ENCODE assay signal across 8 mouse cellular contexts in the genomic region with DNA sequence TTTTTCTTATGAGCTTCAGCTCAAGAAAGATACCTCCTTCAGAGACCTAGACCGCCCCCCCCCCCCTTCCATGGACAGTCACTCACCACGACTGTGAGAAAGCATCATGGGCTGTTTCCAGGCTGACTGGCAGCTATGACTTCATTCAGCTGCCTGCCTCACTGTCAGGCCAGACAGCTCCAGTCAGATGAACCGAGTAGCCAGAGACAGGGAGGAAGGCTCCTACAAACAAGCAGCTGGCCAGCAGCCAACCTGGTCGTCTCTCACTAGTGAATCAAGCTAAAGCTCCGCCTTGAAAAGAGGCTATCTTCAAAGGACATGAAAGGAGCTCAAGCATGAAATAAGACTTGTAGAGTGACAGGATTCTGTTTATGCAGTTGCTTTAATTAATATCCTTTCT.
DNase-seq lines count a peak whose midpoint lies in the region; ATAC-seq and TF ChIP-seq lines count a peak whose summit lies in the region.

No protein-coding gene starts in this region.

- H3K9me3 ChIP-seq in liver, embryonic 11.5 days (ENCODE audit: control insufficient read depth, low read length), result no peaks in the 10 kb centered on the region
- H3K9me3 ChIP-seq in lung, embryonic 14.5 days (ENCODE audit: low read depth, low read length), result no peaks in the 10 kb centered on the region
- no peaks in the 10 kb centered on the region for H3K9me3 ChIP-seq in stomach, postnatal 0 days (ENCODE audit: control insufficient read depth, low read length)

- H3K36me3 ChIP-seq in liver, embryonic 11.5 days (ENCODE audit: control insufficient read depth, insufficient read depth, low read length), result no peaks in the 10 kb centered on the region
- H3K36me3 ChIP-seq in lung, embryonic 14.5 days (ENCODE audit: insufficient read depth), result no peaks in the 10 kb centered on the region
- no peaks in the 10 kb centered on the region for H3K36me3 ChIP-seq in stomach, postnatal 0 days (ENCODE audit: control insufficient read depth, insufficient read depth, low read length)

- no peak overlapping the region for H3K4me3 ChIP-seq in liver, embryonic 11.5 days (ENCODE audit: low read depth, low read length)
- H3K4me3 ChIP-seq in lung, embryonic 14.5 days (ENCODE audit: low read depth, low read length), result no peak overlapping the region
- H3K4me3 ChIP-seq in stomach, postnatal 0 days (ENCODE audit: low read depth, low read length), result no peak overlapping the region

- TF ChIP-seq EP300 in stomach, postnatal 0 days (optimal IDR thresholded peaks at IDR 0.05), result no peak

- DNase-seq in liver, result peak; percentile 13
- DNase-seq in liver, embryonic 11.5 days (ENCODE audit: low spot score), result no peak
- peak; percentile 75 for DNase-seq in adrenal gland, postnatal 25 days
- DNase-seq in heart, postnatal 14 days, result peak; percentile 6 to 12
- peak; percentile 93 for DNase-seq in lung, embryonic 14.5 days
- DNase-seq in stomach, postnatal 0 days (ENCODE audit: low spot score), result peak; percentile 12
- no peak for DNase-seq in spleen, adult 12 weeks (ENCODE audit: low spot score)

- 48% methylated on average over 5 of the region's 5 CpGs for WGBS in liver, embryonic 11.5 days
- WGBS in lung, embryonic 14.5 days, result 17% methylated on average over 4 of the region's 5 CpGs
- 29% methylated on average over 4 of the region's 5 CpGs for whole genome bisulfite sequencing in stomach, postnatal 0 days

- no peak overlapping the region for H3K27ac ChIP-seq in liver, embryonic 11.5 days (ENCODE audit: low read depth, low read length)
- H3K27ac ChIP-seq in lung, embryonic 14.5 days (ENCODE audit: low read depth), result no peak overlapping the region
- H3K27ac ChIP-seq in stomach, postnatal 0 days (replicated peaks), result no peak overlapping the region

- ATAC-seq in liver, embryonic 11.5 days (replicated peaks; ENCODE audit: low FRiP score), result no peak
- peak; percentile 98 for ATAC-seq in lung, embryonic 14.5 days (ENCODE audit: insufficient read depth)
- no peak for ATAC-seq in stomach, postnatal 0 days (ENCODE audit: low FRiP score, low TSS enrichment)
- no peak for ATAC-seq in megakaryocyte progenitor cell, adult 5-6 weeks (replicated peaks; ENCODE audit: poor library complexity)

- no peaks in the 10 kb centered on the region for H3K4me1 ChIP-seq in liver, embryonic 11.5 days (replicated peaks; ENCODE audit: control insufficient read depth, insufficient read depth, low read length)
- no peaks in the 10 kb centered on the region for H3K4me1 ChIP-seq in lung, embryonic 14.5 days (ENCODE audit: insufficient read depth)
- no peaks in the 10 kb centered on the region for H3K4me1 ChIP-seq in stomach, postnatal 0 days (replicated peaks; ENCODE audit: control insufficient read depth, insufficient read depth)

- no peaks in the 10 kb centered on the region for H3K27me3 ChIP-seq in liver, embryonic 11.5 days (replicated peaks; ENCODE audit: control insufficient read depth, insufficient read depth, low read length)
- no peaks in the 10 kb centered on the region for H3K27me3 ChIP-seq in lung, embryonic 14.5 days (ENCODE audit: insufficient read depth, low read length)
- H3K27me3 ChIP-seq in stomach, postnatal 0 days (ENCODE audit: control insufficient read depth, insufficient read depth, low read length), result no peaks in the 10 kb centered on the region

- intact Hi-C loops in heart, postnatal 14 days (cut with DNase I), result no loop called here

- H3K9ac ChIP-seq in liver, embryonic 11.5 days (ENCODE audit: low read depth, low read length), result no peak overlapping the region
- no peak overlapping the region for H3K9ac ChIP-seq in lung, embryonic 14.5 days
- no peak overlapping the region for H3K9ac ChIP-seq in stomach, postnatal 0 days (ENCODE audit: low read length)

- TF ChIP-seq CTCF in lung, embryonic 14.5 days (IDR thresholded peaks at IDR 0.05; ENCODE audit: low read depth), result no peak
- TF ChIP-seq CTCF in stomach, postnatal 0 days (IDR thresholded peaks at IDR 0.05; ENCODE audit: low read depth), result no peak

- no peak overlapping the region for H3K4me2 ChIP-seq in liver, embryonic 11.5 days
- no peak overlapping the region for H3K4me2 ChIP-seq in lung, embryonic 14.5 days
- no peak overlapping the region for H3K4me2 ChIP-seq in stomach, postnatal 0 days (replicated peaks; ENCODE audit: low read depth)

Comparison
In these comparisons a context has a peak if more than half of its experiments do, and no peak if none do; other contexts are left out.
1. DNase-seq: peak in liver (single experiment), adrenal gland, postnatal 25 days (single experiment), heart, postnatal 14 days (2 of 2), lung, embryonic 14.5 days (single experiment) and stomach, postnatal 0 days (single experiment); none in liver, embryonic 11.5 days (single experiment) and spleen, adult 12 weeks (single experiment).